8 mouse cellular contexts compared by ENCODE assay signal in genomic region chr2:4882249-4882791, GRCm38 (mm10). TPM values are rescaled to one million over a fixed set of nuclear protein-coding genes. Genes with fewer than 3 reads are reported as not detected.
A peak's percentile ranks its signal among the peaks of the same experiment; 100 is the strongest.
DNase-seq lines count a peak whose midpoint lies in the region; ATAC-seq and TF ChIP-seq lines count a peak whose summit lies in the region.

No protein-coding gene starts in this region.

- under 1% methylated on average over 54 of the region's 63 CpGs for WGBS in hindbrain, embryonic 14.5 days
- under 1% methylated on average over 61 of the region's 63 CpGs for WGBS in spleen, adult 2 months

- peak; percentile 83 for DNase-seq in cerebellum, adult 9-10 months
- DNase-seq in cerebellum, adult 11 months: no peak
- DNase-seq in cerebellum, adult 9-11 months: peak; percentile 86
- DNase-seq in forelimb bud, embryonic 11.5 days (ENCODE audit: low read depth, low spot score): peak; percentile 76
- peak; percentile 69 for DNase-seq in hindbrain, embryonic 14.5 days (ENCODE audit: low spot score)
- peak; percentile 20 to 80 for DNase-seq in left cerebral cortex, postnatal 10 days (ENCODE audit: extremely low spot score in 1 of 2, low spot score in 2 of 2)
- DNase-seq in spleen, adult 2 months (ENCODE audit: low read depth in 1 of 2, low spot score in 2 of 2): peak; percentile 9 to 44

- TF ChIP-seq POLR2A in spleen, adult 2 months (IDR thresholded peaks at IDR 0.05; ENCODE audit: low read depth, low read length): no peak

- peak; percentile 70 for ATAC-seq in hindbrain, embryonic 14.5 days (ENCODE audit: low FRiP score)
- peak; percentile 41 for ATAC-seq in megakaryocyte progenitor cell, adult 5-6 weeks (replicated peaks; ENCODE audit: poor library complexity)

- intact Hi-C loops in left cerebral cortex, postnatal 10 days (cut with DNase I): no loop called here

- H3K27ac ChIP-seq in hindbrain, embryonic 14.5 days: peak overlapping the region; percentile 100
- peak overlapping the region; percentile 93 for H3K27ac ChIP-seq in spleen, adult 2 months (ENCODE audit: insufficient read depth, low read length)

- peaks cover 21% of the 10 kb centered on the region for H3K36me3 ChIP-seq in hindbrain, embryonic 14.5 days (replicated peaks; ENCODE audit: control insufficient read depth, insufficient read depth)
- peaks cover under 1% of the 10 kb centered on the region; the same call in 1 of the 2 replicates for H3K36me3 ChIP-seq in spleen, adult 2 months (ENCODE audit: control insufficient read depth, insufficient read depth, low read length)

- TF ChIP-seq CTCF in spleen, adult 2 months (IDR thresholded peaks at IDR 0.05; ENCODE audit: extremely low read depth, insufficient read depth, insufficient read length, insufficient replicate concordance): no peak

- H3K4me3 ChIP-seq in hindbrain, embryonic 14.5 days (replicated peaks; ENCODE audit: low read length): peak overlapping the region; percentile 86
- peak overlapping the region; percentile 85 for H3K4me3 ChIP-seq in spleen, adult 2 months (ENCODE audit: extremely low read depth, insufficient read depth, insufficient read length)

- peak overlapping the region; percentile 85 for H3K4me2 ChIP-seq in hindbrain, embryonic 14.5 days (replicated peaks)

- H3K4me1 ChIP-seq in hindbrain, embryonic 14.5 days (replicated peaks; ENCODE audit: control insufficient read depth, insufficient read depth, low read length): peaks cover 22% of the 10 kb centered on the region
- H3K4me1 ChIP-seq in spleen, adult 2 months (ENCODE audit: control insufficient read depth, insufficient read depth, insufficient read length): no peaks in the 10 kb centered on the region

- H3K27me3 ChIP-seq in hindbrain, embryonic 14.5 days (ENCODE audit: control insufficient read depth, insufficient read depth, low read length): no peaks in the 10 kb centered on the region
- H3K27me3 ChIP-seq in spleen, adult 2 months (ENCODE audit: control insufficient read depth, insufficient read depth, low read length): no peaks in the 10 kb centered on the region

- no peaks in the 10 kb centered on the region for H3K9me3 ChIP-seq in hindbrain, embryonic 14.5 days (ENCODE audit: control insufficient read depth, low read length)

- H3K9ac ChIP-seq in hindbrain, embryonic 14.5 days: peak overlapping the region; percentile 100

RNA-seq across cellular contexts. Expression of gene Sephs1, which starts 1.0 kb away (rescaled TPM):
- polyA plus RNA-seq in hindbrain, embryonic 14.5 days (2014; fragmentation: Nextera tagmentation; extraction: Ambion mirVana): 63.2 and 75.5 TPM in 2 replicates
- 10 to 100 TPM; 39.7 to 46.5 TPM for total RNA-seq in left cerebral cortex, postnatal 10 days (2021)
- 29.3 and 32.5 TPM in 2 replicates for total RNA-seq in megakaryocyte progenitor cell, adult 5-6 weeks (2015)
- total RNA-seq in megakaryocyte progenitor cell, adult 5-6 weeks (2017): 30.2 and 42.7 TPM in 2 replicates
- 8.8 and 10.8 TPM in 2 replicates for polyA plus RNA-seq in spleen, adult 2 months (2012; rRNA removed)

RNA-seq across cellular contexts. Expression of gene Phyh, which starts 36.5 kb away (rescaled TPM):
- 82.4 and 91.5 TPM in 2 replicates for polyA plus RNA-seq in hindbrain, embryonic 14.5 days (2014; fragmentation: Nextera tagmentation; extraction: Ambion mirVana)
- 10 to 100 TPM; 58.8 to 63.2 TPM for total RNA-seq in left cerebral cortex, postnatal 10 days (2021)
- 79.9 and 87.4 TPM in 2 replicates for total RNA-seq in megakaryocyte progenitor cell, adult 5-6 weeks (2015)
- total RNA-seq in megakaryocyte progenitor cell, adult 5-6 weeks (2017): 38.5 and 41.9 TPM in 2 replicates
- 14.9 and 15.3 TPM in 2 replicates for polyA plus RNA-seq in spleen, adult 2 months (2012; rRNA removed)
